Mouse (Mus musculus): ENCODE data around the gene Fut7. TPM values are rescaled to one million over a fixed set of nuclear protein-coding genes. Genes with fewer than 3 reads are reported as not detected.
"Not testable (repeated sequence)": the region's sequence is repeated elsewhere in the genome, so short reads cannot be mapped to it uniquely, and the experiment has no call there.

The Fut7 gene
- polyA plus RNA-seq, 1 experiment = 17.9 TPM

GRCm38 (mm10) chr2:25403994-25404393, 19.1 kb upstream of the Fut7 start:
- TF ChIP-seq CTCF (IDR thresholded peaks at IDR 0.05; ENCODE audit: control insufficient read depth, insufficient read depth, low read length) (no peak), POLR2A (IDR thresholded peaks at IDR 0.05; ENCODE audit: borderline replicate concordance, control insufficient read depth, low read depth, low read length) (no peak)
- no peak overlapping the region for H3K4me3 ChIP-seq (replicated peaks; ENCODE audit: control insufficient read depth, low read depth, low read length)
- 74% methylated on average over 4 of the region's 4 CpGs for WGBS
- H3K4me1 ChIP-seq (ENCODE audit: control insufficient read depth, insufficient read depth, low read length) = no peaks in the 10 kb centered on the region
- no peak overlapping the region for H3K27ac ChIP-seq (ENCODE audit: control insufficient read depth, insufficient read depth, low read depth, low read length, poor library complexity)

DNA sequence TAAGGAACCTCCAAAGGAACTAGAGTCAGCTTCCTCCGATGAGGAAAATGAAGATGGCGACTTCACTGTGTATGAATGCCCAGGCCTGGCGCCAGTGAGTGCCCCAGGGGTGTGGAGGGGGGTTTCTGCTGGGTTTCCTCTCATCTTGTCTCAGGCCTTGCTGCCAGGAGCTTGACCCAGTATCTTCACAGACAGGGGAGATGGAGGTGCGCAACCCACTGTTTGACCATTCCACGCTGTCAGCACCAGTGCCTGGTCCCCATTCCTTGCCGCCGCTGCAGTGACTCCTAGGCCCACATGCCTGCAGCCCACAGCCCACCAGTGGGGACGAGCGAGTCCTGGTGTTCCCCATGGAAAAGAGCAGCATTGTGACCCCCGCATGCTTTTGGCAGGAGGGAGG, 14.2 kb upstream of the Fut7 start:
- H3K4me1 ChIP-seq (ENCODE audit: control insufficient read depth, insufficient read depth, low read length) = no peaks in the 10 kb centered on the region
- H3K4me3 ChIP-seq (replicated peaks; ENCODE audit: control insufficient read depth, low read depth, low read length) = no peak overlapping the region
- H3K27ac ChIP-seq (ENCODE audit: control insufficient read depth, insufficient read depth, low read depth, low read length, poor library complexity) = no peak overlapping the region
- WGBS = 82% methylated on average over 10 of the region's 10 CpGs
- TF ChIP-seq POLR2A (IDR thresholded peaks at IDR 0.05; ENCODE audit: borderline replicate concordance, control insufficient read depth, low read depth, low read length) (no peak), CTCF (IDR thresholded peaks at IDR 0.05; ENCODE audit: control insufficient read depth, insufficient read depth, low read length) (no peak)

- not testable (repeated sequence) for H3K27ac ChIP-seq (ENCODE audit: control insufficient read depth, insufficient read depth, low read depth, low read length, poor library complexity); H3K4me1 ChIP-seq (ENCODE audit: control insufficient read depth, insufficient read depth, low read length)
These were observed 9.6 kb upstream of the Fut7 start for GRCm38 (mm10) chr2:25413436-25413835.

GRCm38 (mm10) chr2:25417426-25417825, 5.6 kb upstream of the Fut7 start:
- 44% methylated on average over 3 of the region's 3 CpGs for WGBS
- TF ChIP-seq CTCF (IDR thresholded peaks at IDR 0.05; ENCODE audit: control insufficient read depth, insufficient read depth, low read length) = no peak
- TF ChIP-seq POLR2A (IDR thresholded peaks at IDR 0.05; ENCODE audit: borderline replicate concordance, control insufficient read depth, low read depth, low read length) = no peak

More at GRCm38 (mm10) chr2:25413436-25413835, 9.6 kb upstream of the Fut7 start:
- not testable (repeated sequence) for H3K4me3 ChIP-seq (replicated peaks; ENCODE audit: control insufficient read depth, low read depth, low read length)

DNA sequence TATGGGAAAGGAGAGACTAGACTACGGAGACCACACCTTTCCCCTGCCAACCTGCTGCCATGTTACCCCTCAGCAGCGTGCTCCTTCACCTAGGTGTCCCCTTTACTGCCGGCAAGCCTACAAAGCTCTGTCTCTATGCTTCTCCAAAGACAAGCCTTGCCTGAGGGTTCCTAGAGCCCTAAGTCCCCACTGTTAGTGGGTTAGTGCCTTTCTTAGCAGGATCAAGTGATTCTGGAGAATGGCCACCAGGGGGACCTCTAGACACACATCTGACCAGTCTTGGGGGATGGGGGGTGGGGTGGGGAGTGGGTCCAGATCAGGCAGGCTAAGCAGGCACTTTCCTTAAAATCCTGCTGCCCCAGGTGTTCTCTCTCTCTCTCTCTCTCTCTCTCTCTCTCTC, 1.2 kb upstream of the Fut7 start:
- peak; percentile 54 for TF ChIP-seq CTCF (IDR thresholded peaks at IDR 0.05; ENCODE audit: control insufficient read depth, insufficient read depth, low read length)
- no peak for TF ChIP-seq POLR2A (IDR thresholded peaks at IDR 0.05; ENCODE audit: borderline replicate concordance, control insufficient read depth, low read depth, low read length)
- Histone ChIP-seq H3K4me3 (replicated peaks; ENCODE audit: control insufficient read depth, low read depth, low read length) (no peak overlapping the region), H3K27ac (ENCODE audit: control insufficient read depth, insufficient read depth, low read depth, low read length, poor library complexity) (peak overlapping the region; percentile 95), H3K4me1 (ENCODE audit: control insufficient read depth, insufficient read depth, low read length) (no peaks in the 10 kb centered on the region; the same call in 1 of the 2 replicates)
- 30% methylated on average over 3 of the region's 3 CpGs for WGBS

More at GRCm38 (mm10) chr2:25417426-25417825, 5.6 kb upstream of the Fut7 start:
- H3K4me1 ChIP-seq (ENCODE audit: control insufficient read depth, insufficient read depth, low read length) = no peaks in the 10 kb centered on the region; the same call in 1 of the 2 replicates
- H3K4me3 ChIP-seq (replicated peaks; ENCODE audit: control insufficient read depth, low read depth, low read length) = no peak overlapping the region
- no peak overlapping the region for H3K27ac ChIP-seq (ENCODE audit: control insufficient read depth, insufficient read depth, low read depth, low read length, poor library complexity)

GRCm38 (mm10) chr2:25423626-25424025, 559 bp downstream of the Fut7 start:
- Histone ChIP-seq H3K27ac (ENCODE audit: control insufficient read depth, insufficient read depth, low read depth, low read length, poor library complexity) (peak overlapping the region; percentile 95), H3K4me3 (replicated peaks; ENCODE audit: control insufficient read depth, low read depth, low read length) (peak overlapping the region; percentile 17), H3K4me1 (ENCODE audit: control insufficient read depth, insufficient read depth, low read length) (no peaks in the 10 kb centered on the region; the same call in 1 of the 2 replicates)
- TF ChIP-seq POLR2A (IDR thresholded peaks at IDR 0.05; ENCODE audit: borderline replicate concordance, control insufficient read depth, low read depth, low read length) (no peak), CTCF (IDR thresholded peaks at IDR 0.05; ENCODE audit: control insufficient read depth, insufficient read depth, low read length) (no peak)
- WGBS = 31% methylated on average over 1 of the region's 1 CpGs

GRCm38 (mm10) chr2:25425481-25425880, 2.4 kb downstream of the Fut7 start:
- TF ChIP-seq CTCF (IDR thresholded peaks at IDR 0.05; ENCODE audit: control insufficient read depth, insufficient read depth, low read length) = no peak
- TF ChIP-seq POLR2A (IDR thresholded peaks at IDR 0.05; ENCODE audit: borderline replicate concordance, control insufficient read depth, low read depth, low read length) = no peak
- WGBS = 53% methylated on average over 27 of the region's 27 CpGs
- Histone ChIP-seq H3K4me3 (replicated peaks; ENCODE audit: control insufficient read depth, low read depth, low read length) (no peak overlapping the region), H3K4me1 (ENCODE audit: control insufficient read depth, insufficient read depth, low read length) (no peaks in the 10 kb centered on the region; the same call in 1 of the 2 replicates), H3K27ac (ENCODE audit: control insufficient read depth, insufficient read depth, low read depth, low read length, poor library complexity) (no peak overlapping the region)

DNA sequence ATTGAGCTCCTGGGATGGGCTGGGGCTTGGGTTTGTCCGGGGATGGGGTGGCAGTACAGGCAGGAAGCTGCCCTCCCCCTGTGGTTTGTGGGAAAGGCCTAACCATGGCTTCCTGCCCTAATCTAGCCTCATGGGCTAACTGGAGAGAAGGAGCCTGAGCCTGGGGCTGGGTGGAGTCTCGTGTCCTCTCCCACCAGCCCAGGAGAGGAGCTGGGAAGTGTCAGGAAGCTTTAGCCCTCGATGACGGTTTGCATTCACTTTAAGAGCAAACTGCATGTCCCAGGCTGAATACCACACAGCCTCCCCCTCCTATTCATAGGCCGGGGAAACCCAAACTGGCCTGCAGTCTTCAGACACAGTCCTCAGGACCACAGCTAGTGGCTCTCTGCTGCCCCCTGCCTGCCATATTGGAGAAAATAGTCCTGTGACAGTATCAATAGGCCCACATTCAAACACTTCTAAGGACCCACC, 3.7 kb downstream of the Fut7 start:
- Histone ChIP-seq H3K4me1 (ENCODE audit: control insufficient read depth, insufficient read depth, low read length) (no peaks in the 10 kb centered on the region; the same call in 1 of the 2 replicates), H3K27ac (ENCODE audit: control insufficient read depth, insufficient read depth, low read depth, low read length, poor library complexity) (peak overlapping the region; percentile 57), H3K4me3 (replicated peaks; ENCODE audit: control insufficient read depth, low read depth, low read length) (no peak overlapping the region)
- TF ChIP-seq CTCF (IDR thresholded peaks at IDR 0.05; ENCODE audit: control insufficient read depth, insufficient read depth, low read length) = peak; percentile 91
- no peak for TF ChIP-seq POLR2A (IDR thresholded peaks at IDR 0.05; ENCODE audit: borderline replicate concordance, control insufficient read depth, low read depth, low read length)
- 4% methylated on average over 5 of the region's 5 CpGs for WGBS

GRCm38 (mm10) chr2:25427256-25427655, 4.2 kb downstream of the Fut7 start:
- TF ChIP-seq POLR2A (IDR thresholded peaks at IDR 0.05; ENCODE audit: borderline replicate concordance, control insufficient read depth, low read depth, low read length) (no peak), CTCF (IDR thresholded peaks at IDR 0.05; ENCODE audit: control insufficient read depth, insufficient read depth, low read length) (no peak)
- no peak overlapping the region for H3K27ac ChIP-seq (ENCODE audit: control insufficient read depth, insufficient read depth, low read depth, low read length, poor library complexity)
- no peak overlapping the region for H3K4me3 ChIP-seq (replicated peaks; ENCODE audit: control insufficient read depth, low read depth, low read length)
- H3K4me1 ChIP-seq (ENCODE audit: control insufficient read depth, insufficient read depth, low read length) = no peaks in the 10 kb centered on the region; the same call in 1 of the 2 replicates
- 65% methylated on average over 5 of the region's 5 CpGs for WGBS

Data from bone marrow, adult 2 months (tissue).